Mouse (Mus musculus) adrenal gland, adult 2 months (tissue): ENCODE results near the gene Rasd1. TPM values are rescaled to one million over a fixed set of nuclear protein-coding genes. Genes with fewer than 3 reads are reported as not detected.

Source experiments
- polyA plus RNA-seq: library from polyadenylated mRNA; depleted of rRNA; stranded (reverse); fragments of >200 nt; gene quantifications from 2 replicates; pipeline ENCODE4 v1.2.3, GENCODE M21; 2012; rRNA removed
- total RNA-seq, 2 experiments: library from RNA; stranded (reverse); gene quantifications; 2 replicates each; pipeline ENCODE4 v1.2.3; 2021

Gene Rasd1
- total and polyA plus RNA-seq, 3 experiments, result 20.7 to 43.3 (median 24.8) TPM

Other genes starting within 250 kb of the Rasd1 start
- 1 to 10 TPM; 1.7 to 2.6 TPM for gene Pld6, start 177.3 kb downstream of the Rasd1 start, total RNA-seq
- gene Pld6, start 177.3 kb downstream of the Rasd1 start, polyA plus RNA-seq, result 10.6 and 12.5 TPM in 2 replicates
- 10 to 100 TPM; 45.1 to 88.0 TPM for gene Flcn, start 154.9 kb downstream of the Rasd1 start, total RNA-seq
- gene Flcn, start 154.9 kb downstream of the Rasd1 start, polyA plus RNA-seq, result 71.5 and 72.1 TPM in 2 replicates
- gene Nt5m, start 125.5 kb downstream of the Rasd1 start, total RNA-seq, result 10 to 100 TPM; 27.2 to 33.0 TPM
- 48.2 and 51.1 TPM in 2 replicates for gene Nt5m, start 125.5 kb downstream of the Rasd1 start, polyA plus RNA-seq
- 100 to 1,000 TPM in 1 of 2 experiments, 10 to 100 TPM in 1; 91.3 to 109 TPM for gene Cops3, start 125.1 kb downstream of the Rasd1 start, total RNA-seq
- gene Cops3, start 125.1 kb downstream of the Rasd1 start, polyA plus RNA-seq, result 16.7 and 18.2 TPM in 2 replicates
- gene Med9, start 16.7 kb downstream of the Rasd1 start, total RNA-seq, result 10 to 100 TPM; 23.4 to 32.5 TPM
- 42.9 and 47.6 TPM in 2 replicates for gene Med9, start 16.7 kb downstream of the Rasd1 start, polyA plus RNA-seq
- gene Pemt, start 81.5 kb upstream of the Rasd1 start, total RNA-seq, result 10 to 100 TPM in 1 of 2 experiments, 1 to 10 TPM in 1; 8.4 to 12.5 TPM
- 11.2 and 13.1 TPM in 2 replicates for gene Pemt, start 81.5 kb upstream of the Rasd1 start, polyA plus RNA-seq
- 10 to 100 TPM; 41.4 to 46.7 TPM for gene Rai1, start 140.1 kb upstream of the Rasd1 start, total RNA-seq
- 72.1 and 82.5 TPM in 2 replicates for gene Rai1, start 140.1 kb upstream of the Rasd1 start, polyA plus RNA-seq